Mouse (Mus musculus) liver, adult 2 months (tissue): ENCODE measurements around the gene Zfp607b. TPM values are rescaled to one million over a fixed set of nuclear protein-coding genes. Genes with fewer than 3 reads are reported as not detected.

Experiments used
- DNase-seq: peaks from one replicate; pipeline ENCODE4 v3.0.0-alpha.2; 2011; ENCODE audit warnings: low read depth, low spot score; ENCODE audit errors: extremely low read depth
- H3K27ac ChIP-seq: fragments of 200-500 bp; replicated peaks from 2 replicates; pipeline ENCODE4 v1.5.1; 2012; ENCODE audit warnings: low read depth, mild to moderate bottlenecking, control low read depth, inconsistent platforms, low read length; ENCODE audit not compliant: insufficient read depth
- H3K27me3 ChIP-seq: fragments of 200-500 bp; 2 replicates; pipeline ENCODE4 v1.6.1; 2012; ENCODE audit warnings: mild to moderate bottlenecking, moderate library complexity, low read length, inconsistent platforms; ENCODE audit not compliant: control insufficient read depth, insufficient read depth
- H3K36me3 ChIP-seq: fragments of 200-500 bp; 2 replicates; pipeline ENCODE4 v1.6.1; 2012; ENCODE audit warnings: low read length, inconsistent platforms; ENCODE audit not compliant: control insufficient read depth, insufficient read depth
- H3K4me1 ChIP-seq: fragments of 200-500 bp; 2 replicates; pipeline ENCODE4 v1.6.1; 2011; ENCODE audit warnings: low read length; ENCODE audit not compliant: control insufficient read depth, insufficient read depth
- H3K4me3 ChIP-seq: fragments of 200-500 bp; 2 replicates; pipeline ENCODE4 v1.5.1; 2011; ENCODE audit warnings: low read depth, mild to moderate bottlenecking, control low read depth, low read length, moderate library complexity; ENCODE audit not compliant: insufficient read depth
- H3K79me2 ChIP-seq: fragments of 200-500 bp; 2 replicates; pipeline ENCODE4 v1.6.1; 2012; ENCODE audit warnings: inconsistent platforms, mild to moderate bottlenecking, low read length, moderate library complexity; ENCODE audit not compliant: control insufficient read depth, insufficient read depth
- H3K9ac ChIP-seq: fragments of 200-500 bp; 2 replicates; pipeline ENCODE4 v1.6.1; 2012; ENCODE audit warnings: low read depth, mild to moderate bottlenecking, control low read depth, inconsistent platforms, low read length
- CTCF ChIP-seq: fragments of 200-500 bp; IDR thresholded peaks from 2 replicates; pipeline ENCODE4 v1.5.1; 2011; ENCODE audit warnings: low read depth, low read length, control low read depth
- POLR2A ChIP-seq: fragments of 200-500 bp; IDR thresholded peaks from 2 replicates; pipeline ENCODE4 v1.6.1; 2011; ENCODE audit warnings: low read length, control low read depth; ENCODE audit not compliant: insufficient read depth; ENCODE audit errors: extremely low read depth
- WGBS: fragments of 180-500 bp; shearing (Covaris S2); methylation state at CpG from one replicate; pipeline ENCODE4 v1.1.7; 2018; 5-methylcytosine and 5-hydroxymethylcytosine counted together
- polyA plus RNA-seq: library from polyadenylated mRNA; depleted of rRNA; stranded (reverse); fragments of >200 nt; gene quantifications from 2 replicates; pipeline ENCODE4 v1.2.3, GENCODE M21; 2012
- total RNA-seq: library from RNA; depleted of rRNA; stranded (reverse); fragments of >200 nt; gene quantifications from 2 replicates; pipeline ENCODE4 v1.2.3, GENCODE M21; 2014

The Zfp607b gene
- total and polyA plus RNA-seq, 2 experiments = 0.28 to 0.40 TPM

DNA sequence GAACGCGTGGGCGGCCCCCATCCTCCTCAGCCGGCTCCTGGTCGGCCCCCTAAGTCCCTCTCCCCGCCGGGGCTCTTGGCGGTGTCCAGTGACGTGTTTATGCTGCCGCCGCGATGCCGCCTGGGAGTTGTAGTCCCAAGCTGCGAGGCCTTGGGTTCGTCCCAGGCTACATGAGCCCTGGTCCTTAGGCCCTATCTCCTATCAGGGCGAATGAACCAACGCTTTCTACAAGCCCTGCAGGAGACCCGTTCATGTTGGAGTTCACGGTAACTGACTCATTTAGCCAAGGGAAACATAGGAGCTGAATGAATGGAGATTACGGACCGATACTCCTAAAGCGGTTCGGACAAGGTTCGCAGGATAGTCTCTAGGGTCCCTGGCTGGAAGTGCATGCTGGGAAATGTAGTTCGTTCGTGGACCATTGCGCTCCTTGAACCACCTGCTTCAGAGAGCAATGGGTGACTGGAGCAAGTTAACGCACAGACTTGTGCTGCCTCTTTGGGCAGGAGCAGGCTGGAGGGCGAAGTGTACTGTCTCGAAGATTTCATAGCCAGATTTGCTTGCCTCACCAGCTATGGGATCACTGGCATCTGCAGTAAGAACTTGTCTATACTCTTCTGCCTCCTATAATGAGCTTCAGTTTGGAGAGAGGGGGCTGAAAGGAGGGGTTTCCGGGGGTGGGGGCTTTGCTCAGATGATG lies 14.5 kb upstream of the Zfp607b start, which contains the start of gene Map3k10:
Gene Map3k10 (minus strand): TSS at position 77 of the 700 bp plus-strand sequence.
- DNase-seq = peak; percentile 94
- Histone ChIP-seq H3K27me3 (no peaks in the 10 kb centered on the region), H3K4me1 (peaks cover 6% of the 10 kb centered on the region), H3K9ac (peak within 1 kb of the TSS; percentile 83), H3K36me3 (no peaks in the 10 kb centered on the region), H3K4me3 (peak within 1 kb of the TSS; percentile 80), H3K79me2 (peaks cover 7% of the 10 kb centered on the region; the same call in 1 of the 2 replicates), H3K27ac (peak within 1 kb of the TSS; percentile 72)
- TF ChIP-seq POLR2A = no peak
- TF ChIP-seq CTCF = no peak
- WGBS = under 1% methylated on average over 31 of the region's 31 CpGs

DNA sequence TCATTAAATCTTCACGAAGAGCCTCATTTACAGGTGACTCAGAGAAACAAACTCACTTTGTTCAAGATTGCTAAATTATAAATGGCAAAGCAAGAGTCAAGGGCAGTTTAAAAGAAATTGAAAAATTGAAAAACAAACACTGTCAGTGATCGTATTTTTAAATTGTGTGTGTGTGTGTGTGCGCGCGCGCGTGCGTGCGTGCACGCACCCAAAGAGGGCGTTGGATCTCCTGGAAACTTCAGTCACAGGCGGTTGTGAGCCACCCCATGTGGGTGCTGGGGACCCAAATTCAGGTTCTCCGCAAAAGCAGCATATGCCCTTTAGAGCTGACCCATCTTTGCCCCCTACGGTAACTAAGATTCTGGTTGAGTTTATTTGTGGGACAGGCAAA lies 13.9 kb upstream of the Zfp607b start:
- peaks cover 6% of the 10 kb centered on the region for H3K4me1 ChIP-seq
- no peak for TF ChIP-seq POLR2A
- no peak for TF ChIP-seq CTCF
- no peak overlapping the region for H3K27ac ChIP-seq
- DNase-seq = no peak
- peaks cover 7% of the 10 kb centered on the region; the same call in 1 of the 2 replicates for H3K79me2 ChIP-seq
- H3K9ac ChIP-seq = no peak overlapping the region
- H3K36me3 ChIP-seq = no peaks in the 10 kb centered on the region
- H3K4me3 ChIP-seq = no peak overlapping the region
- H3K27me3 ChIP-seq = no peaks in the 10 kb centered on the region
- 38% methylated on average over 14 of the region's 14 CpGs for WGBS

DNA sequence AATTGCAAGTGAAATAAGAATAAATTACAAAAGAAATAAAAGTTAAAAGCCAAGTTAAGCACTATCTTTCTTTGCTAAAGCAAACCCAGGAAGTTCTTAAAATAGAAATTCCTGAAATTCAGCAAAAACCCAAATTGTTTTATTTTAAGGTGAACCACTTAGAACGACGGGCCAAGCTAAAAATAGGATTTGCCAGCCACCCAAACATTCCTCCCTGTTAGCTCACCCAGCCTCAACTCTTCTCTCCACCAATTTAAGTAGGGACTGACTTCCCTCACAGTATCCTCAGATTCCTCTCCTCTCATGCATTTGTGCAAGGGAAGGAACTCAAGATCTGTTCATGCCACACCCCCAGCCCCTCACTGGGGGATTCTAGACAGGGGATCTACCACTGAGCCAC lies 5.9 kb upstream of the Zfp607b start:
- peaks cover 1% of the 10 kb centered on the region for H3K4me1 ChIP-seq
- 47% methylated on average over 2 of the region's 2 CpGs for WGBS
- H3K4me3 ChIP-seq = no peak overlapping the region
- no peaks in the 10 kb centered on the region for H3K79me2 ChIP-seq
- no peaks in the 10 kb centered on the region for H3K36me3 ChIP-seq
- H3K9ac ChIP-seq = no peak overlapping the region
- no peak overlapping the region for H3K27ac ChIP-seq
- no peak for TF ChIP-seq CTCF
- TF ChIP-seq POLR2A = no peak
- no peak for DNase-seq
- H3K27me3 ChIP-seq = no peaks in the 10 kb centered on the region; the same call in 1 of the 2 replicates

DNA sequence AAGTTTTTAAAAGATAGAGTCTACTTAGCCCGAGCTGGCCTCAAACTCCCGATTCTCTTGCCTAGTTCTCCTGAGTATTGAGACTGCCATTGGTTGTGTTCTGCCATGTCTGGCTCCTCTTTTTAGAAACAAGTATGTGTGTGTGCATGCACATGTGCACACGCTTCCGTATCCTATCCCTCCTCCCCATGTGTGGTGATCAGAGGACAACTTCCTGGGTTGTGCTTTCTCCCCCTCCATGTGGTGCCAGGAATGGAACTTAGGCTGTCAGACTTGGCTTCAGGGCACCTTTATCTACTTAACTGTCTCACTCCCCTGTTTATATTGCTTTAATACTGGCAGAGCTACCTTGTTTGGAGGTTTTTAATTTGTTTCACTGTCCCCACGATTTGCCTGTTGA lies 3.9 kb upstream of the Zfp607b start:
- WGBS = 44% methylated on average over 5 of the region's 5 CpGs
- Histone ChIP-seq H3K79me2 (no peaks in the 10 kb centered on the region), H3K36me3 (no peaks in the 10 kb centered on the region), H3K27ac (no peak overlapping the region), H3K4me1 (peaks cover 6% of the 10 kb centered on the region), H3K9ac (no peak overlapping the region), H3K4me3 (no peak overlapping the region), H3K27me3 (no peaks in the 10 kb centered on the region; the same call in 1 of the 2 replicates)
- TF ChIP-seq POLR2A (no peak), CTCF (no peak)
- no peak for DNase-seq

DNA sequence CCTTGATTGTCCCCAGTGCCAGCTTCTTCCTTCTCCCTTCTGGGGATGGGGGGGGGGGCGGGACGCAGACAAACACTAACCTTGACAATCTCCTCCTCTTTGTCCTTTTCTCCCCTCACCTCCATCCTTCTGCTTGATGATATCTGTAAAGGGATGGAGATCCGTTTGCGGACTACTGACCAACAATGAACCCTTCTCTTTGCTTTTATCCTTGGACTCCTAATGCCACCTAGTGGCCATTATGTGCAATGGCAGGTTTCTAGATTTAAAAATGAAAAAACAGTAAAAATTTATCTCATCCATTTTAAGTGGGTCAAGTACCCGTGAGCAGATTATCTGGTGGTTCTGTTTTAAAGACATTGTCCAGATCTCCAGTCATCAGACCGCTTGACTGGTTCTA lies 3.5 kb upstream of the Zfp607b start:
- Histone ChIP-seq H3K4me3 (no peak overlapping the region), H3K36me3 (no peaks in the 10 kb centered on the region), H3K9ac (no peak overlapping the region), H3K27ac (no peak overlapping the region), H3K4me1 (peaks cover 6% of the 10 kb centered on the region), H3K79me2 (no peaks in the 10 kb centered on the region), H3K27me3 (no peaks in the 10 kb centered on the region; the same call in 1 of the 2 replicates)
- under 1% methylated on average over 6 of the region's 6 CpGs for WGBS
- DNase-seq = peak; percentile 30
- TF ChIP-seq POLR2A (no peak), CTCF (peak; percentile 47)

DNA sequence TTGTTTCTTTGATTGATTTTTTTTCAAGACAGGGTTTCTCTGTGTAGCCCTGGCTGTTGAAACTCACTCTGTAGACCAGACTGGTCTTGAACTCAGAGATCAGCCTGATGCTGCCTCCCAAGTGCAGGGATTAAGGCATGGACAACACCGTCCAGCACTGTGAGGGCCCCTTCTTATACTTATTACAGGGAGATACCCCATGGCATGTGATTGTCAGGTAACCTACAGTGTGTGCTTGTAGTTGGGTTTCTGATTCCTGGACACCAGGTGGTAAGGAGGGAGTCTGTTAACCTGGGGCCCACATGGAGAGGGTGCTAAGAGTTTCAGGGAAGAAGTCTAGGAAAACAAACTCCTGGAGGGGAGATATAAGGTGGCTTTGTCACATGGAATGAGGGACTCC lies 2.1 kb upstream of the Zfp607b start:
- TF ChIP-seq CTCF (no peak), POLR2A (no peak)
- Histone ChIP-seq H3K36me3 (no peaks in the 10 kb centered on the region), H3K79me2 (no peaks in the 10 kb centered on the region), H3K27ac (no peak overlapping the region), H3K27me3 (no peaks in the 10 kb centered on the region; the same call in 1 of the 2 replicates), H3K4me3 (no peak overlapping the region), H3K4me1 (peaks cover 6% of the 10 kb centered on the region), H3K9ac (no peak overlapping the region)
- 100% methylated on average over 1 of the region's 1 CpGs for WGBS
- no peak for DNase-seq
